Mouse (Mus musculus) limb, embryonic 12.5 days (tissue): ENCODE measurements around the gene Pxylp1. TPM values are rescaled to one million over a fixed set of nuclear protein-coding genes. Genes with fewer than 3 reads are reported as not detected.

ENCODE experiments used
- ATAC-seq: fragments of 200-750 bp; cut with Nextera tagmentation; 2 replicates; pipeline ENCODE4 v1.8.0; 2017; ENCODE audit warnings: low read depth, moderate TSS enrichment; ENCODE audit not compliant: insufficient number of reproducible peaks, insufficient read depth, low FRiP score, low TSS enrichment
- H3K27ac ChIP-seq: fragments of 300-500 bp; sonication (generic); 2 replicates; pipeline ENCODE4 v1.5.1; 2016; ENCODE audit warnings: mild to moderate bottlenecking, moderate library complexity
- H3K27me3 ChIP-seq: fragments of 300-500 bp; sonication (generic); 2 replicates; pipeline ENCODE4 v1.6.1; 2016; ENCODE audit warnings: mild to moderate bottlenecking, moderate library complexity
- H3K36me3 ChIP-seq: fragments of 300-500 bp; sonication (generic); 2 replicates; pipeline ENCODE4 v1.6.1; 2016; ENCODE audit warnings: mild to moderate bottlenecking, moderate library complexity
- H3K4me1 ChIP-seq: fragments of 300-500 bp; sonication (generic); replicated peaks from 2 replicates; pipeline ENCODE4 v1.6.1; 2016
- H3K4me2 ChIP-seq: fragments of 300-500 bp; sonication (generic); 2 replicates; pipeline ENCODE4 v1.6.1; 2016; ENCODE audit warnings: mild to moderate bottlenecking, moderate library complexity
- H3K4me3 ChIP-seq: fragments of 300-500 bp; sonication (generic); replicated peaks from 2 replicates; pipeline ENCODE4 v1.5.1; 2016; ENCODE audit warnings: mild to moderate bottlenecking
- H3K9ac ChIP-seq: fragments of 300-500 bp; sonication (generic); replicated peaks from 2 replicates; pipeline ENCODE4 v1.6.1; 2016; ENCODE audit warnings: mild to moderate bottlenecking, moderate library complexity
- H3K9me3 ChIP-seq: fragments of 300-500 bp; sonication (generic); 2 replicates; pipeline ENCODE4 v1.6.1; 2016; ENCODE audit warnings: mild to moderate bottlenecking, moderate library complexity
- WGBS: fragments of 180-500 bp; shearing (Covaris S2); methylation state at CpG from one replicate; pipeline ENCODE4 v1.1.7; 2016; 5-methylcytosine and 5-hydroxymethylcytosine counted together
- polyA plus RNA-seq: library from polyadenylated mRNA; unstranded; fragments of >200 nt; fragmentation: Nextera tagmentation; extraction: Ambion mirVana; gene quantifications from 2 replicates; pipeline ENCODE4 v1.2.1, GENCODE M21; 2016

Pxylp1 gene
- polyA plus RNA-seq, 1 experiment from 2014 or later = 21.4 TPM

DNA sequence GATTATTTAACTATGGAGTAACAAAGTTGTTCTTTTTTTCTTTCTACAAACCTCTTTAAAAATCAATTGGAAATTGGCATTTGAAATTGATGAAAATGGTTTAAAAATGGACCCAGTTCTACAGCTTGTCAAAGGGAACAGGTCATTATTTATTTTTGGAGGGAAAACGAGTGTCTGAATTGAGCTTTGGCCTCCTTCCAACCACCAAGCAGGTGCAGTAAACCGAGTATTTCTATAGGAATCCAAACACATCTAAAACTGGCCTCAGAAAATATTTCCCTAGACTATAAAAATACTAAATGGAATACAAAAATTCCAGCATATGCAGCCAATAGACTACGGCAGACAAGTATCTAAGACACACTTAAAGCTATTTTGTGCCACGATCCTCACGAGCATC is 68.9 kb downstream of the Pxylp1 start:
- no peak for ATAC-seq
- Histone ChIP-seq H3K9me3 (no peaks in the 10 kb centered on the region), H3K4me1 (peaks cover 6% of the 10 kb centered on the region; the same call in 1 of the 2 replicates), H3K36me3 (peaks cover 24% of the 10 kb centered on the region), H3K4me2 (no peak overlapping the region), H3K4me3 (no peak overlapping the region), H3K9ac (no peak overlapping the region), H3K27ac (no peak overlapping the region), H3K27me3 (no peaks in the 10 kb centered on the region)
- 76% methylated on average over 5 of the region's 5 CpGs for WGBS

- Histone ChIP-seq H3K36me3 (peaks cover 22% of the 10 kb centered on the region), H3K4me1 (peaks cover 4% of the 10 kb centered on the region; the same call in 1 of the 2 replicates), H3K4me2 (no peak overlapping the region), H3K27ac (no peak overlapping the region), H3K4me3 (no peak overlapping the region), H3K9ac (no peak overlapping the region), H3K27me3 (no peaks in the 10 kb centered on the region), H3K9me3 (no peaks in the 10 kb centered on the region)
- no peak for ATAC-seq
- 88% methylated on average over 9 of the region's 9 CpGs for WGBS
These were observed 69.5 kb downstream of the Pxylp1 start for GRCm38 (mm10) chr9:96823005-96823404.

- Histone ChIP-seq H3K27me3 (no peaks in the 10 kb centered on the region), H3K4me2 (no peak overlapping the region), H3K9me3 (no peaks in the 10 kb centered on the region), H3K9ac (no peak overlapping the region), H3K4me3 (no peak overlapping the region), H3K36me3 (no peaks in the 10 kb centered on the region), H3K27ac (no peak overlapping the region), H3K4me1 (peaks cover 2% of the 10 kb centered on the region; the same call in 1 of the 2 replicates)
- WGBS = 69% methylated on average over 11 of the region's 11 CpGs
- peak; percentile 59; the same call in 1 of the 2 replicates for ATAC-seq
These were observed 73.5 kb downstream of the Pxylp1 start for GRCm38 (mm10) chr9:96818822-96819481.

GRCm38 (mm10) chr9:96818128-96818821 is 74.2 kb downstream of the Pxylp1 start:
- Histone ChIP-seq H3K4me1 (no peaks in the 10 kb centered on the region), H3K9me3 (no peaks in the 10 kb centered on the region), H3K9ac (no peak overlapping the region), H3K4me3 (no peak overlapping the region), H3K36me3 (no peaks in the 10 kb centered on the region), H3K27ac (no peak overlapping the region), H3K27me3 (no peaks in the 10 kb centered on the region), H3K4me2 (no peak overlapping the region)
- 40% methylated on average over 7 of the region's 7 CpGs for WGBS
- ATAC-seq = peak; percentile 47; the same call in 1 of the 2 replicates

GRCm38 (mm10) chr9:96811996-96812395 is 80.5 kb downstream of the Pxylp1 start:
- H3K9me3 ChIP-seq = no peaks in the 10 kb centered on the region
- ATAC-seq = no peak
- H3K9ac ChIP-seq = no peak overlapping the region
- no peaks in the 10 kb centered on the region for H3K4me1 ChIP-seq
- no peak overlapping the region for H3K27ac ChIP-seq
- 68% methylated on average over 4 of the region's 4 CpGs for WGBS
- no peak overlapping the region for H3K4me3 ChIP-seq
- no peaks in the 10 kb centered on the region for H3K36me3 ChIP-seq
- no peak overlapping the region for H3K4me2 ChIP-seq
- H3K27me3 ChIP-seq = no peaks in the 10 kb centered on the region

DNA sequence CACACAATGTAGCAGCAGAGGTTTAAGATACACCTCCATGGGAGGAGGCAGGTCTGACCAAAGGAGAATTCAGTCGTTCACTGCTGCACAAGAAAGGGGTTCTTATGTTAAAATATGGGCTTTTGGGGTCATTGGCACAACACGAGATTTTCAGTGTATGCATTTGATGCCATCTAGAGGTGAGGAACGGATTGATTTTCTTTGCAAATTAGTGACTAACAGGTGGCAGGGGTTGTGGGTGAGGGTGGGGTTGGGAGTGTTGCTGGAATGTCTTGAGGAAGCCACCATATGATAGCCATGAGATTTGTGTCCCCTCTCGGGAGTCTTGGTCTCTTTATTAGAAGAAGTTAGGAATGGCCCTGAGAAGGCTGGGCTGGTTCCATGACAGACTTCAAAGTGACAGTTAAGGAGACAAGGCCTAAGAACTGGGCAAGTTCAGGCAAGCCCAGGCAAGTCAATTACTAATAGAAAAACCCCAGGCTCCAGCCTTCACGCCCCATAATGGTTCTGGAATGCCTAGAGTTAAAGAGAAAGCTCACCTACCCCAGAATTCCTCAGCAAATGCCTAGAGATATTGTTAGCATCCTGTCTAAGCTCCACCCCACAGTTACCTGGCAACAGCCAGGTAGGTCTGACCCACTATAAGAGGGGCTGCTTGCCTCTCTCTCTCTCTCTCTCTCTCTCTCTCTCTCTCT is 92.2 kb downstream of the Pxylp1 start:
- Histone ChIP-seq H3K4me3 (no peak overlapping the region), H3K27me3 (no peaks in the 10 kb centered on the region), H3K4me2 (no peak overlapping the region), H3K27ac (no peak overlapping the region), H3K36me3 (no peaks in the 10 kb centered on the region), H3K9me3 (no peaks in the 10 kb centered on the region), H3K9ac (no peak overlapping the region), H3K4me1 (peaks cover 10% of the 10 kb centered on the region; the same call in 1 of the 2 replicates)
- WGBS = 27% methylated on average over 5 of the region's 5 CpGs
- no peak for ATAC-seq

GRCm38 (mm10) chr9:96797311-96797710 is 95.2 kb downstream of the Pxylp1 start:
- H3K9ac ChIP-seq = no peak overlapping the region
- no peak overlapping the region for H3K4me3 ChIP-seq
- H3K27me3 ChIP-seq = no peaks in the 10 kb centered on the region
- no peak for ATAC-seq
- H3K9me3 ChIP-seq = no peaks in the 10 kb centered on the region
- no peak overlapping the region for H3K4me2 ChIP-seq
- 91% methylated on average over 3 of the region's 3 CpGs for WGBS
- no peak overlapping the region for H3K27ac ChIP-seq
- H3K36me3 ChIP-seq = no peaks in the 10 kb centered on the region
- peaks cover 11% of the 10 kb centered on the region; the same call in 1 of the 2 replicates for H3K4me1 ChIP-seq

DNA sequence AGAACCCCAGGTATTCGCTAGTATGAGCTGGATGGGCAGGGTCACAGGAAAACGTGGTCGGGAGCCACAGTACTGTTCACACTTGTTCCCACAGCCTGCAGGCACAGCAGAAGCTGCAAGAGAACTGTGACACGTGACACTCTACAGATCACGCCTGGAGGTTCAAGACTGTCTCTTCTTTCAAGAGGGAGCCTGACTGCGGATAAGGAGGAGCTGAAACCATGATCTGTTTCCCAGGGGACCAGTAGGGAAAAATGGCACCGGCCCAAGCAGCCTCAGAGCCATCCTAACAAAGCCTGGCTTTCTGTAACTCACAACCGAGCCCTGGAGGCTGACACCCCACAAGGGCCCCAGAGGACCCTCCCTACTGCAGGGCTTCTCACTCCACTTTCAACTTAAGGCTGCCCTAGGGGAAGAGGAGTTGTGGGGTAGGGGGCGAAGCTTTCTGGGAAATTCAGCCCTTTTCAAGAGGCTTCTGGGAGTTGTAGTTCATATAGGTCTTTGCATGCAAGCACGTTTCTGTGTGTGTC is 97.0 kb downstream of the Pxylp1 start:
- 9% methylated on average over 9 of the region's 10 CpGs for WGBS
- no peaks in the 10 kb centered on the region for H3K9me3 ChIP-seq
- H3K36me3 ChIP-seq = no peaks in the 10 kb centered on the region
- 0 out of 2 replicates have a peak overlapping the region, but pooled peaks have one; percentile 31 for H3K27ac ChIP-seq
- H3K9ac ChIP-seq = peak overlapping the region; percentile 58
- no peaks in the 10 kb centered on the region for H3K27me3 ChIP-seq
- peak overlapping the region; percentile 69 for H3K4me2 ChIP-seq
- peak; percentile 84 for ATAC-seq
- peaks cover 11% of the 10 kb centered on the region; the same call in 1 of the 2 replicates for H3K4me1 ChIP-seq
- H3K4me3 ChIP-seq = peak overlapping the region; percentile 43

DNA sequence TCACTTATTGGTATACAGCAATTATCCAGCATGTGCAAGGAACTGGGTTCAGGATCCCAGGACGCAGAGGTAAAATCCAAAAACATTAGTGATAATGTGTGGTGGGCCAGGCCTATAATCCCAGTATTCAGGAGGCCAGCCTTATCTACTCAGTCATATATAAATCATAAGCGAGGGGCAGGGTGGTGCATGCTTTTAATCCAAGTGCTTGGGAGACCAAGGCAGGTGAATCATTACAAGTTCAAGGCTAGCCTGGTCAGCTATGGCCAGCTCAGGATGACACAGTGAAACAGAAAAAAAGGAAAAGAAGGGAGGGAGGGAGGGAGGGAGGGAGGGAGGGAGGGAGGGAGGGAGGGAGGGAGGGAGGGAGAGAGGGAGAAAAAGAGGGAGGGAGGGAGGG is 97.9 kb downstream of the Pxylp1 start:
- H3K27me3 ChIP-seq = no peaks in the 10 kb centered on the region
- WGBS = 92% methylated on average over 2 of the region's 2 CpGs
- no peak overlapping the region for H3K4me2 ChIP-seq
- no peaks in the 10 kb centered on the region for H3K36me3 ChIP-seq
- H3K9me3 ChIP-seq = no peaks in the 10 kb centered on the region
- H3K9ac ChIP-seq = no peak overlapping the region
- ATAC-seq = no peak
- H3K4me1 ChIP-seq = peaks cover 6% of the 10 kb centered on the region; the same call in 1 of the 2 replicates
- no peak overlapping the region for H3K27ac ChIP-seq
- no peak overlapping the region for H3K4me3 ChIP-seq

GRCm38 (mm10) chr9:96792543-96792942 is 99.9 kb downstream of the Pxylp1 start:
- no peak overlapping the region for H3K9ac ChIP-seq
- H3K27ac ChIP-seq = no peak overlapping the region
- H3K36me3 ChIP-seq = no peaks in the 10 kb centered on the region
- H3K4me3 ChIP-seq = no peak overlapping the region
- H3K4me1 ChIP-seq = peaks cover 6% of the 10 kb centered on the region; the same call in 1 of the 2 replicates
- no peak overlapping the region for H3K4me2 ChIP-seq
- H3K9me3 ChIP-seq = no peaks in the 10 kb centered on the region
- H3K27me3 ChIP-seq = no peaks in the 10 kb centered on the region
- no peak for ATAC-seq
- WGBS = 72% methylated on average over 2 of the region's 2 CpGs
